Mouse (Mus musculus) forebrain, embryonic 14.5 days (tissue): ENCODE measurements at regions not wholly inside any gene's neighbourhood (a gene's known extent, or its start where the extent isn't known, plus 50 kb on each side); places are given as distances from the start of the nearest gene placed in this dataset.

ENCODE experiments used
- ATAC-seq: fragments of 200-750 bp; cut with Nextera tagmentation; 2 replicates; pipeline ENCODE4 v1.8.0; 2017; ENCODE audit warnings: mild to moderate bottlenecking, moderate library complexity
- DNase-seq: peaks from one replicate; pipeline ENCODE4 v3.0.0-alpha.2; 2015; ENCODE audit warnings: low spot score
- H3K27ac ChIP-seq: fragments of 300-500 bp; sonication (generic); 2 replicates; pipeline ENCODE4 v1.5.1; 2014; ENCODE audit warnings: low read depth, mild to moderate bottlenecking, control low read depth, low read length, moderate library complexity
- H3K27me3 ChIP-seq: fragments of 300-500 bp; sonication (generic); replicated peaks from 2 replicates; pipeline ENCODE4 v1.6.1; 2014; ENCODE audit warnings: low read length, control low read depth, mixed read lengths; ENCODE audit not compliant: control insufficient read depth, insufficient read depth
- H3K36me3 ChIP-seq: fragments of 300-500 bp; sonication (generic); 2 replicates; pipeline ENCODE4 v1.6.1; 2014; ENCODE audit warnings: low read length, control low read depth; ENCODE audit not compliant: control insufficient read depth, insufficient read depth
- H3K4me1 ChIP-seq: fragments of 300-500 bp; sonication (generic); 2 replicates; pipeline ENCODE4 v1.6.1; 2014; ENCODE audit warnings: antibody characterized with exemption, low read length, control low read depth; ENCODE audit not compliant: control insufficient read depth, insufficient read depth
- H3K4me2 ChIP-seq: fragments of 300-500 bp; sonication (generic); 2 replicates; pipeline ENCODE4 v1.6.1; 2014; ENCODE audit warnings: mild to moderate bottlenecking, control low read depth, low read length
- H3K4me3 ChIP-seq: fragments of 300-500 bp; sonication (generic); 2 replicates; pipeline ENCODE4 v1.5.1; 2014; ENCODE audit warnings: low read depth, low read length, control low read depth
- H3K9ac ChIP-seq: fragments of 300-500 bp; sonication (generic); 2 replicates; pipeline ENCODE4 v1.6.1; 2014; ENCODE audit warnings: mild to moderate bottlenecking, low read length, control low read depth, moderate library complexity
- H3K9me3 ChIP-seq: fragments of 300-500 bp; sonication (generic); replicated peaks from 2 replicates; pipeline ENCODE4 v1.6.1; 2016; ENCODE audit warnings: low read length, control low read depth, mixed read lengths; ENCODE audit not compliant: control insufficient read depth
- WGBS: fragments of 180-500 bp; shearing (Covaris S2); extraction: QIAGEN DNeasy Blood & Tissue Kit; methylation state at CpG from one replicate; pipeline ENCODE4 v1.1.7; 2014; 5-methylcytosine and 5-hydroxymethylcytosine counted together

DNA sequence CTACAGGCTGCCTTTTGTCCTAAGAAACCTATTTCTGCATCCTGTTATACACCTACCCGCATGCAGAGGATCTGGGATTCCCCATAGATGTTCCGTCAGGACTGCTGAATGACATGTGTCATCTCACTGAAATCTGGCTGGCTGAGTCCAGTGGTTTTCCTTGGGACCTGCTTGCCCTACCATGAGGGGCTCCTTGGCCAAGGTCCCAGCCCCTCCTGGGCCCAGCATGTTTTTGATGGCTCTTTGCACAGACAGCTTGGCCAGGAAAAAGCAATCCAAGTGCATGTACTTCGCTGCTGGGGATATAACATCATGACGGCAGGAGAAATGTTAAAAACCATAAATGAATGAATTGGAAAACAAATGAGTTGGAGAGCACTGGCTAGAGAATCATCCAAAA lies 320.8 kb downstream of the Cxcl12 start:
- H3K27ac ChIP-seq = no peak overlapping the region
- no peak overlapping the region for H3K4me2 ChIP-seq
- ATAC-seq = no peak
- H3K27me3 ChIP-seq = no peaks in the 10 kb centered on the region
- WGBS = 94% methylated on average over 4 of the region's 4 CpGs
- no peaks in the 10 kb centered on the region for H3K4me1 ChIP-seq
- no peak overlapping the region for H3K9ac ChIP-seq
- no peak for DNase-seq
- H3K9me3 ChIP-seq = no peaks in the 10 kb centered on the region
- no peak overlapping the region for H3K4me3 ChIP-seq
- no peaks in the 10 kb centered on the region for H3K36me3 ChIP-seq

DNA sequence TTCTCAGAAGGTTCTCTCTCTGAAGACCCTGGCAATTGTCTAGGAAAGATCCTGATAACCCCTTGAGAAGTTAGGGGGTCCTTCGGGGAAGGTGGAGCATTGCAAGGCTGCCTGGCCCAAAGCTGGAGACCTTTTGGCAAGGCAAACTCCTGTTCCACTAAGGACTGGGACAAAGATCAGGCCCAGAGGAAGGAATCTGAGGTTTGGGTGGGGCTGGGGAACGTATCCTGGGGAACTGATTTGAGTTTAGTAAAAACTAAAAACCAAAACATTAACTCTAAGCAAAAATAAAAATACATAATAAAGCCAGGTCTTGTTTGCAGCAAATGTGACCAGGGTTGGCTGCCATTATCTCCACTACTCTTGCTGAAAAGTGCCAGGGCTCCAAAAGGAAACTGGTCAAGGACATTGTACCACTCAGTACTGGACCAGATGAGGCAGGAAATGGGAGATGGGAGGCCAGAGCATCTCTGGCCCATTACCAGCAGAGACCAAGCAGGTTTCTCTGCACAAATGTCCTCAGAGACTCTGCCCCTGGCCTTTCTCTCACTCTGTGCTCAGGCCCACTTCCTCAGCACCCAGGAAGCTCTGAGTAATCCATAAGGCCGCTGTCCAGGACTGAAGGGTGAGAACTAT lies 321.5 kb downstream of the Cxcl12 start:
- Histone ChIP-seq H3K27me3 (no peaks in the 10 kb centered on the region), H3K36me3 (no peaks in the 10 kb centered on the region), H3K4me2 (no peak overlapping the region), H3K9ac (no peak overlapping the region), H3K27ac (no peak overlapping the region), H3K4me3 (no peak overlapping the region), H3K4me1 (no peaks in the 10 kb centered on the region), H3K9me3 (no peaks in the 10 kb centered on the region)
- WGBS = 85% methylated on average over 3 of the region's 3 CpGs
- DNase-seq (no peak), ATAC-seq (no peak)

- Histone ChIP-seq H3K36me3 (no peaks in the 10 kb centered on the region), H3K27ac (no peak overlapping the region), H3K27me3 (no peaks in the 10 kb centered on the region), H3K4me1 (no peaks in the 10 kb centered on the region), H3K4me3 (no peak overlapping the region), H3K9ac (no peak overlapping the region), H3K9me3 (no peaks in the 10 kb centered on the region), H3K4me2 (no peak overlapping the region)
- ATAC-seq = no peak
- no peak for DNase-seq
- 93% methylated on average over 1 of the region's 1 CpGs for WGBS
These were observed 326.6 kb downstream of the Cxcl12 start for GRCm38 (mm10) chr6:117494971-117495370.

GRCm38 (mm10) chr6:117497337-117497736 lies 329.0 kb downstream of the Cxcl12 start:
- Histone ChIP-seq H3K4me1 (no peaks in the 10 kb centered on the region), H3K9ac (no peak overlapping the region), H3K27me3 (no peaks in the 10 kb centered on the region), H3K27ac (no peak overlapping the region), H3K36me3 (no peaks in the 10 kb centered on the region), H3K9me3 (no peaks in the 10 kb centered on the region), H3K4me3 (no peak overlapping the region), H3K4me2 (no peak overlapping the region)
- WGBS = 82% methylated on average over 5 of the region's 5 CpGs
- no peak for DNase-seq
- no peak for ATAC-seq

GRCm38 (mm10) chr6:117497904-117498303 lies 329.6 kb downstream of the Cxcl12 start:
- ATAC-seq (no peak), DNase-seq (no peak)
- WGBS = 90% methylated on average over 5 of the region's 5 CpGs
- no peak overlapping the region for H3K27ac ChIP-seq
- no peaks in the 10 kb centered on the region for H3K36me3 ChIP-seq
- H3K4me3 ChIP-seq = no peak overlapping the region
- H3K9ac ChIP-seq = no peak overlapping the region
- H3K4me2 ChIP-seq = no peak overlapping the region
- H3K4me1 ChIP-seq = no peaks in the 10 kb centered on the region
- H3K27me3 ChIP-seq = no peaks in the 10 kb centered on the region
- no peaks in the 10 kb centered on the region for H3K9me3 ChIP-seq

GRCm38 (mm10) chr6:117502346-117502745 lies 334.0 kb downstream of the Cxcl12 start:
- H3K36me3 ChIP-seq = no peaks in the 10 kb centered on the region
- H3K9ac ChIP-seq = no peak overlapping the region
- ATAC-seq (no peak), DNase-seq (no peak)
- no peak overlapping the region for H3K4me3 ChIP-seq
- H3K27me3 ChIP-seq = no peaks in the 10 kb centered on the region
- no peaks in the 10 kb centered on the region for H3K4me1 ChIP-seq
- H3K4me2 ChIP-seq = no peak overlapping the region
- H3K27ac ChIP-seq = no peak overlapping the region
- H3K9me3 ChIP-seq = no peaks in the 10 kb centered on the region
- 70% methylated on average over 5 of the region's 5 CpGs for WGBS

DNA sequence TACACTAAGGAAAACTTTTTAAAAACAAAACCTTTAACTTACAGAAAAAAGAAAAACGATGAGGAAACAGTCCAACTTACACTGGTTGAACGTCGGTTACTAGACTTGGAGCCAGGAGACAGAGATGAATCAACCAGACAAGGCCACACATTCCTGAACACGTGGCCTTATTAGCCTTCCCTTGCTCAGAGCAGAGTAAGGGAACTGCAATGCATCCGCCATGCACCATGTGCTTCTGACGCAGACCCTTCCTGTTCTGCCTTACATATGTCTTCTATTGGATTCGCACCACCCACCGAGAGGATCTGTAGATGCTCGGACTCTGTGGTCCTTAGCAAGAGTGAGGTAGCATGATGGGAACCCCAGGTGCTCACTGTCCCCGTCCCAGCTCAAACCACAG lies 336.2 kb upstream of the Zfp637 start:
- Histone ChIP-seq H3K9ac (no peak overlapping the region), H3K9me3 (no peaks in the 10 kb centered on the region), H3K4me1 (no peaks in the 10 kb centered on the region), H3K4me2 (no peak overlapping the region), H3K27me3 (no peaks in the 10 kb centered on the region), H3K36me3 (no peaks in the 10 kb centered on the region), H3K27ac (no peak overlapping the region), H3K4me3 (no peak overlapping the region)
- DNase-seq = no peak
- no peak for ATAC-seq
- WGBS = 87% methylated on average over 10 of the region's 10 CpGs

DNA sequence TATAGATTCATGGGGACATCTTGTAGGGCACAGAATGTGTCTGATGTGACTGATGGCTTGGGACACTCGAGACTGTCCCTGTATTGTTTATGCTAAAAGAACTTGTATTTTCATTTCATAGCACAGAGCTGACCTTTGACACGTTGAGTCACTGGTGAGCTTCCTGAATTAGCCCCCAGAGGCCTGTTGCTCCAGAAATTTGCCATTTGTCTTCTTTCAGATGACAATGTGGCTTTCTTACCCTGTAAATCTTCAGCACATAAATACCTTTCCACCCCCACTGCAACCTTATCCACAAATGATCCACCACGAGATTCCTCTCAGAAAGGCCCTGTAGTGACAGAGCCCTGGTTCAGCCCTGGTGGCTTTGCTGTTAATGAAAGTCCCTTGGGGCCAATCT lies 335.5 kb upstream of the Zfp637 start:
- WGBS = 76% methylated on average over 3 of the region's 3 CpGs
- Histone ChIP-seq H3K4me3 (no peak overlapping the region), H3K9ac (no peak overlapping the region), H3K27ac (no peak overlapping the region), H3K9me3 (no peaks in the 10 kb centered on the region), H3K27me3 (no peaks in the 10 kb centered on the region), H3K4me1 (no peaks in the 10 kb centered on the region), H3K4me2 (no peak overlapping the region), H3K36me3 (no peaks in the 10 kb centered on the region)
- ATAC-seq = no peak
- no peak for DNase-seq

DNA sequence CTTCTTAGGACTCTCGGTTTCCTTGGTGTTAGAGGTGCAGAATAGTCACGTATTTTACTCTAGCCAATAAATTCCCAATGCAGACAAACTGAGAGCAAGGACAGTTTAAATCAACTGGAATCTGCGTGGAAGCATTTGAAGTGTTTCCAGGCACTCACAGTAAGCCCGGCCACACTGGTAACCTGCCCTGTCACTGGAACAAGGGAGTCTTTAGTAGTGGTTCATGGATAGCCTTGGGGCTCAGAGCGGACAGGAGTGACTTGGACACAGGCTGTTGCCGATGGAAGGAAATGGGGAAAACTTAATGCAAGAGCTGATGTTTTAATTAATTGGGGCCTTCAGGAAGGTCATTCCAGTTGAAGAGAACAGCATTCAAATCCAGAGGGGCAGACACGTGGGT lies 334.4 kb upstream of the Zfp637 start:
- Histone ChIP-seq H3K4me1 (no peaks in the 10 kb centered on the region), H3K9me3 (no peaks in the 10 kb centered on the region), H3K27ac (no peak overlapping the region), H3K9ac (no peak overlapping the region), H3K36me3 (no peaks in the 10 kb centered on the region), H3K4me2 (no peak overlapping the region), H3K4me3 (no peak overlapping the region), H3K27me3 (no peaks in the 10 kb centered on the region)
- DNase-seq (no peak), ATAC-seq (no peak)
- WGBS = 79% methylated on average over 7 of the region's 7 CpGs
